Mouse (Mus musculus) olfactory bulb, adult 2 months (tissue): ENCODE measurements around the gene Nav3. TPM values are rescaled to one million over a fixed set of nuclear protein-coding genes. Genes with fewer than 3 reads are reported as not detected.

Source experiments
- H3K27ac ChIP-seq: fragments of 200-500 bp; 2 replicates; pipeline ENCODE4 v1.5.1; 2012; ENCODE audit warnings: low read depth, low read length; ENCODE audit not compliant: insufficient read depth
- H3K4me1 ChIP-seq: fragments of 200-500 bp; 2 replicates; pipeline ENCODE4 v1.6.1; 2012; ENCODE audit warnings: low read length; ENCODE audit not compliant: control insufficient read depth, insufficient read depth
- H3K4me3 ChIP-seq: fragments of 200-500 bp; 2 replicates; pipeline ENCODE4 v1.5.1; 2012; ENCODE audit warnings: mild to moderate bottlenecking, low read depth, low read length, moderate library complexity; ENCODE audit not compliant: insufficient read depth
- CTCF ChIP-seq: fragments of 200-500 bp; IDR thresholded peaks from 2 replicates; pipeline ENCODE4 v1.5.1; 2012; ENCODE audit warnings: low read depth, mild to moderate bottlenecking, low read length, moderate library complexity; ENCODE audit not compliant: insufficient read depth
- POLR2A ChIP-seq: fragments of 200-500 bp; IDR thresholded peaks from 2 replicates; pipeline ENCODE4 v1.6.1; 2012; ENCODE audit warnings: mild to moderate bottlenecking, low read depth, low read length, moderate library complexity; ENCODE audit not compliant: insufficient read depth
- WGBS: fragments of 180-500 bp; shearing (Covaris S2); methylation state at CpG from one replicate; pipeline ENCODE4 v1.1.7; 2018; 5-methylcytosine and 5-hydroxymethylcytosine counted together
- polyA plus RNA-seq: library from polyadenylated mRNA; stranded (reverse); fragments of >200 nt; gene quantifications from 2 replicates; pipeline ENCODE4 v1.2.4, GENCODE M21; 2012; ENCODE audit warnings: low replicate concordance; ENCODE audit not compliant: missing spikeins, insufficient read depth, insufficient read length

Nav3 gene
- polyA plus RNA-seq, 1 experiment, result not detected

- no peak overlapping the region for H3K4me3 ChIP-seq
- H3K4me1 ChIP-seq, result no peaks in the 10 kb centered on the region
- no peak for TF ChIP-seq CTCF
- no peak for TF ChIP-seq POLR2A
- WGBS, result 12% methylated on average over 3 of the region's 3 CpGs
- no peak overlapping the region for H3K27ac ChIP-seq
Measured at GRCm38 (mm10) chr10:109746901-109747300, 709.1 kb downstream of the Nav3 start.

DNA sequence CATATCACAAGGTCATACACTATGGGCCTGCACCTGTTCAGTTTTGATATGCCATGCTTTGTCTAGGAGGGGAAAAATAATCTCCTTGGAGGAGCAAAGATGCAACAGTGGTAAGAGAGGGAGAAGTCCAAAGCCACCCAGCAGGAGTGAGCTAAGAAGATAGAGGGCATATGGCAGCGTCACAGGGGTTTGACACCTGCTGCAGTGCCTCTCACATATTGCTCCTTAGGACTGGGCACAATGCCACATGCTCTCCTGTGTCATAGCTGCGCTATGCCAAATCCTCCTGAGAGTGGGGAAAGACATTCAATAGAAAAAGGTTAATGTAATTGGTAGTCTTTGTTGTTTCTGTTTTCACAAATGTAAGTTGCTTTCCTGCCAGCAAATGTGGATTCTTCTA is 714.3 kb downstream of the Nav3 start:
- TF ChIP-seq CTCF (no peak), POLR2A (no peak)
- Histone ChIP-seq H3K4me1 (no peaks in the 10 kb centered on the region), H3K27ac (no peak overlapping the region), H3K4me3 (no peak overlapping the region)
- WGBS, result 49% methylated on average over 2 of the region's 2 CpGs

GRCm38 (mm10) chr10:109740326-109740725 is 715.7 kb downstream of the Nav3 start:
- no peak overlapping the region for H3K27ac ChIP-seq
- H3K4me1 ChIP-seq, result no peaks in the 10 kb centered on the region
- TF ChIP-seq CTCF (no peak), POLR2A (no peak)
- no peak overlapping the region for H3K4me3 ChIP-seq
- WGBS, result 63% methylated on average over 3 of the region's 3 CpGs

DNA sequence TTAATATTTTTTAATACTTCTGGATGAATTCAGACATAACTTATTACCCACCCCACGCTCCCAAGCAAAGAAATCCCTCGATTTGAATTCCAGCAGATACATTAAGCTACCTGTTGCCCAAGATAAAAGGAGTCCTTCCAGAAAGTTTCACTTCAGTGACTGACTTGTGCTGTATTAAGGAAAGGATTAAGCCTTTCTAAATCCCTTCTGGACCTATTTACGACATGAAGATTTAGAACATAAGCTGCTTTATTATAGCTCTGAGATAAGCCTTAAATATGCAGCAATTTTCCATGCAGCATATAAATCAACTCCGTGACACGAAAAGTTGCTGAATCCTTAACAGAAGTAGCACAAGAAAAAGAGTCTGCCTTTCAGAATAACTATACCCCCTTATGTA is 732.4 kb downstream of the Nav3 start:
- no peaks in the 10 kb centered on the region for H3K4me1 ChIP-seq
- WGBS, result 81% methylated on average over 5 of the region's 5 CpGs
- H3K4me3 ChIP-seq, result no peak overlapping the region
- TF ChIP-seq CTCF, result no peak
- no peak overlapping the region for H3K27ac ChIP-seq

DNA sequence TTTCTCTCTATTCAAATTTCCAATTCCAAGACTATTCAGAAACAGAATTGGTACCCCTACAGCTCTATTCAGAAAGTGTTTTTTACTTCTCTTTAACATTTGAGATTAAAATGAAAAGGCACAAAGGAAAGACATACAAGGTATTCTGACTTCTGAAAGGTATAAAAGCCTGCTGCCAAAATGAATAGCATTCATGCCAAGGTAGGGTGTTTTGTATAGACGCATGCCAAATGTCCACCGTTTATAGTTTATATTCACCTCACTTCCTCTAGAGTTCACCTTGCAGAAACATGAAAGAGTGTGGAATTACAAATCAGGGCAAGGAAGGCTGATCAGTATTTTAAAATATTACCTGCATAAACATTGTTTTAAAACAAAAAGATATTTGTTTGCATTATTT is 737.2 kb downstream of the Nav3 start:
- H3K4me3 ChIP-seq, result no peak overlapping the region
- H3K4me1 ChIP-seq, result no peaks in the 10 kb centered on the region
- no peak overlapping the region for H3K27ac ChIP-seq
- WGBS, result 53% methylated on average over 2 of the region's 2 CpGs
- TF ChIP-seq CTCF (no peak), POLR2A (no peak)

- 51% methylated on average over 5 of the region's 5 CpGs for WGBS
- H3K4me3 ChIP-seq, result no peak overlapping the region
- H3K4me1 ChIP-seq, result no peaks in the 10 kb centered on the region
- TF ChIP-seq POLR2A, result no peak
- no peak for TF ChIP-seq CTCF
- no peak overlapping the region for H3K27ac ChIP-seq
Measured at GRCm38 (mm10) chr10:109718390-109718789, 737.6 kb downstream of the Nav3 start.

DNA sequence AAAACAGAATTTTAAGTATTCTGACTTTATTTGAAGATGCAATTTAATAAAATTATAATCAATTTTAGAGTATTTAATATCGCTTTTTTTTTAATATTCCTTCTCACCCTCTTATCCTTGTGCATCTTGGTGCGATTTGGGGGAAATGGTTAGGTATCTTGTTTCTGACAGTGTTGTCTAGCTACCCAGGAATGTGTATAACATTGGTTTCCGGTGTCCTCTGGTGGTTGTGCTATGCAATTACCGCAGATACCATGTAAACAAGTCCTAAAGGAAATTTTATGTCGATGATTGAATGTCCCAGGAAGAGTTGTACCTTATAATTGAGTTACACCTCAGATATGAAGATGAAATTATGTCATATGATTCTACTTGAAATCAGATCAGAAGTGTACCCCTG is 743.0 kb downstream of the Nav3 start:
- Histone ChIP-seq H3K4me3 (no peak overlapping the region), H3K4me1 (no peaks in the 10 kb centered on the region)

GRCm38 (mm10) chr10:109699771-109700335 is 756.2 kb downstream of the Nav3 start:
- Histone ChIP-seq H3K4me1 (no peaks in the 10 kb centered on the region), H3K27ac (no peak overlapping the region), H3K4me3 (no peak overlapping the region)
- WGBS, result 47% methylated on average over 3 of the region's 3 CpGs
- TF ChIP-seq POLR2A, result no peak
- no peak for TF ChIP-seq CTCF

More for the DNA sequence above, 743.0 kb downstream of the Nav3 start:
- H3K27ac ChIP-seq, result no peak overlapping the region
- 25% methylated on average over 5 of the region's 5 CpGs for WGBS
- no peak for TF ChIP-seq CTCF
- no peak for TF ChIP-seq POLR2A

DNA sequence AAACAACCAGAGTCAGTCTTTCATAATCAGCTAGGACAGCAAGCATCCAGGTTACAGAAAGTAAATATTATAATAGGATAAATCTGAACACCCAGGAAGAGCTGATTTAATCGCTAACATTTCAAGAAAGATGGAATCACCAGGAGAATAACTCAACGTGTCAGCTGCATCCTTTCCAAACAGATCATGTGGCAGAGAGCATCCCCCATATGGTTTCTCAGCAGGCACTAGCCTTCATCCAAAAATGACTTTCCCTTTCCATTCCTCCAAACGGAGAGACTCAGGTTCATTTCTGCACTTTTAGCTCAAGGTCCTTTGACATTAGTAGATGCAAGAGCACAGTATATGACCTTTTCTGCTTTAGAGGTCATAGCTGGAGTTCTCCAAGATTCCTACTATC is 765.4 kb downstream of the Nav3 start:
- Histone ChIP-seq H3K4me1 (no peaks in the 10 kb centered on the region), H3K27ac (no peak overlapping the region), H3K4me3 (no peak overlapping the region)
- TF ChIP-seq POLR2A (no peak), CTCF (no peak)
- WGBS, result 85% methylated on average over 3 of the region's 3 CpGs
